Mouse (Mus musculus): ENCODE measurements around the gene Gm47841.

Gm47841 gene

GRCm38 (mm10) chr15:101047194-101047555 lies at the start of gene Gm47841:
TSS of gene Gm47841 (minus strand) at chr15:101047397.
- no peak for DNase-seq (ENCODE audit: low spot score)

DNA sequence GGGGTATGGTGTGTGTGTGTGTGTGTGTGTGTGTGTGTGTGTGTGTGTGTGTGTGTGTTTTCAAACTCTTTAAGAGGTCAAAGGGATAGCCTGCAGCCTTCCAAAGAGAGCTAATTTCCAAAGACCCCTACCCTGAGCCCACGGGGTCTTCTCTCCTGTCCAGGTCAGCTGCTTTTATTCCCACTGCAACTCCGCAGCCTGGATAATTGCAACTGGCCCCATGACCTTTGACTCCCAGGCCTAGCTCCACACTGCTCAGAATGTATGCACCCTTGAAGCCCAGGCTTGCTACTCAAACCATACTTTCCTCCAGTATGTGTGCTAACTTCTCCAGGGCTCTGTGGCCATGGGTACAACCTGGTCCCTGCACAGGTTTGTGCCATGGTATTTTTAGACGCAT lies 48.2 kb upstream of the Gm47841 start:
- no peak for DNase-seq (ENCODE audit: low spot score)

GRCm38 (mm10) chr15:101094979-101095378 lies 47.8 kb upstream of the Gm47841 start:
- DNase-seq (ENCODE audit: low spot score), result peak; percentile 44

DNA sequence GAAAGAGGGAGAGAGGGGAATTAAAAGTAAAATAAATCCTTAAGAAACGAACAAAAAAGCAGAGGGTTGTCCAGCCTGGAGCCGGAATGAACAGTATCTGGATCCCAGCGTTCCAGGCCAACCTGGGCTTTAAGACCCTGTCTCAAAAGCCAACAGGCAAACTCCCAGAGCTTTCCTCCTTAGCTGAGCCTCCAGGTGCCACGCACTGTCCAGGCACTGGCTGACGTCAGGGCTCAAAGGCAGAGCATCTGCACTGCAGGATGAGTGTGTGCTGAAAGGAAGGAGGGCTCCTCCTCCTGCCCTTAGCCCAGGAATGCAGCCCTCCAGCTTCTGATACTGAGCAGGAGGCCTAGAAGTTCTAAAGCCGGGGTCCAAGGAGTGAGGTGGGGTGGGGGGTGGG lies 46.8 kb upstream of the Gm47841 start:
- peak; percentile 71 for DNase-seq (ENCODE audit: low spot score)

- peak; percentile 76 for DNase-seq (ENCODE audit: low spot score)
Observed at GRCm38 (mm10) chr15:101092829-101093648, 45.8 kb upstream of the Gm47841 start.

DNA sequence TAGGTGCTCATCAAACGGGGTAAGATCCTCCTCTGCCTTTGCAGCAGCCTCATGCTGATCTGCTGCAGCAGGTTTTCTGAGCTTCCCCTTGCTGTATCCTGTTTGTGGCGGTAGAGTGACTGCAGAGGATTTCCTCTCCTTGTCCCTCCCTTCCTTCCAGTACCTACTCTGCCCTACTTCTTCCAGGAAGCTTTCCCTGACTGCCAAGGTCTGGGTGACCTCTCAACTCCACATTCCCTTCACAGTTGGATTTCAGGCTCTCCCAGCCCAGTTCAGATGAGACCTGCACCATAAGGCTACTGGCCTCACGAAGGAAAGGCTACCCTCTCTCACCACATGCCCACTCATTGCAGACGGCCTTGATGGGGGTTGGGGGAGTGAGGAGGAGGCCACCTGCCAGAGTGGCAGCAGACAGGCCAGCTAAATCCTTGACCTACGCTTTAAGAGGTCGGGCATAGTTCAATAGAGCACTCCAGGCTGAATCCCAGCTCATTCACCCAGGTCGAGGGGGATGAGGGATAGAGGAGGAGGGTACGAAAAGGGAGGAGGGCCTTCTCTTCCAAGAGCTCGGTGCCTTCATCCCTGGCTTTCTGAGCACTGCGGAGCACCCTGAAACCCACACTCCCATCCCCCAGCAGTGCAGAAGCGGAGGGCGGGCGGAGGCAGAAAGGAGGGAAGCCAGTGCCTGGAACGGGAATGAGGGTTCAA lies 45.1 kb upstream of the Gm47841 start:
- DNase-seq (ENCODE audit: low spot score), result no peak

- DNase-seq (ENCODE audit: low spot score), result no peak
Observed at GRCm38 (mm10) chr15:101091551-101091950, 44.4 kb upstream of the Gm47841 start.

DNA sequence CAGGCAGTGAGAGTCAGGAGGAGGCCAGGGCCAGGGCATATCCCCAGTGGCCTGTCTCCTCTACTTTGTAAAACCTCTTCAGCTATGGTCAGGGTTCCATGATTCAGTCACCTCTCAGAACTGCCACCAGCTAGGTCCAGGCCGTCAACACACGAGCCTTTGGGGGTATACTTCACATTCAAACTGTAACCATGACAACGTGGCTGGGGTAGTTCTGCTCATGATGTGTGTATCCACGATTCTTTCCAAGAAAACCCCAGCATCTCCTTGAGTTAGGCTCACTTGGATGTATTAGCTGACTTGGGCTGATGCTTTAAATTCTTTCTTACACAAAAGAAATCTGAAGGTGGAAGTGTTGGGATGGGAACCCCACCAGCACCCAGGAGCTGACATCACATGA lies 41.1 kb upstream of the Gm47841 start:
- no peak for DNase-seq (ENCODE audit: low spot score)

DNA sequence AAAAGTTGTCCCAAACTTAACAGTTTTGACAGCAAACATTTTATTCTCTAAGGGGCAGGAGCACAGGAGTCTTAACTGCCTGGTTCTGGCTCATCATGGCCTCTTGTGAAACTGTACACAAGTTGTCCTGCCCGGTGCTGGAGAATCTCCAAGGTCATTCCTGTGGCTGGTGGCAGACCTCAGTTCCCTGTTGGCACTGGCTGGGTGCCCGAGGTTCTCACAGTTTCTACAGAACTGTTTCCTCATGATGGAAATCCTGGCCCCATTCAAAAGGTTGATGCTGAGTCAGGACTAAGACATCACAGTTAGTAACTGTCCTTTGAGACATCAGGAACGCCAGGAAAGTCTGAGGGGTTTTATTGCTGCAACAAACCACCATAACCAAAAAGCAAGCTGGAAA lies 39.8 kb upstream of the Gm47841 start:
- DNase-seq (ENCODE audit: low spot score), result no peak

DNA sequence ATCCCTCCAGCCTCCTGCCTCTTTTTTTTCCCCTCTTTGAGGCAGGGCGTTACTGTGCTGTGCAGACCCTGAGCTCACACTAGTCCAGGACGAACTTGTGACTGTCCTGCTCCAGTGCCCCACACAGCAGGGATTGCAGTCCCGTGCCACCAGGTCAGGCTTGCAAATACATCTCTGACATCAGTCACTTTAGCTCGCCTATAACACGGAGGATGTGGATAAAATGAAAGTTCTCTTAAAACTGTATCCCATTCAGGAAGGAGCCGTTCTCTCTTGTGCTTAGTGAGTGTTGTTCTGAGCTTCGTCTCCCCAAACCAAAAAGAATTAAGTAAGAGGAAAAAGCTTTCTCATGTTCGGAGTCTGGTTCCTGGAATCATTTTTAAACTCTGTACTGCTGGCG lies 39.3 kb upstream of the Gm47841 start:
- no peak for DNase-seq (ENCODE audit: low spot score)

DNA sequence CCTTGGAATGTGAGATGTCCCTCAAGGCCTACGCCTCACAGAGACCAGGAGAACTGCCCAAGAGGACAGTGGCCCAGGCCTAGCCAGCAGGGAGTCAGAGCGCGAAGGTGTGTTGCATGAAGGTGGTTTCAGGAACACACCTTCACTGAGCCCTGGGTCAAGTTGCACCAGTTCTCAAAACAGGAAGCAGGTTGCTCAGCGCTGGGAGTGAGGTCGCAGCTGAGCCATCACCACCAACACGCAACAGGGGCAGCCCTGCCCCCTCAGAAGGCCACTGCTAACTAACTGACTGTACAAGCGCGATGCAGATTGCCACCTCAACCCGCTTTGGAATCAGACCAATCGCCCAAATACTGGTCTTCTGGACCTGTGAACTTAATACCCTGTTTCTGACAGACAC lies 37.3 kb upstream of the Gm47841 start:
- DNase-seq (ENCODE audit: low spot score), result no peak

DNA sequence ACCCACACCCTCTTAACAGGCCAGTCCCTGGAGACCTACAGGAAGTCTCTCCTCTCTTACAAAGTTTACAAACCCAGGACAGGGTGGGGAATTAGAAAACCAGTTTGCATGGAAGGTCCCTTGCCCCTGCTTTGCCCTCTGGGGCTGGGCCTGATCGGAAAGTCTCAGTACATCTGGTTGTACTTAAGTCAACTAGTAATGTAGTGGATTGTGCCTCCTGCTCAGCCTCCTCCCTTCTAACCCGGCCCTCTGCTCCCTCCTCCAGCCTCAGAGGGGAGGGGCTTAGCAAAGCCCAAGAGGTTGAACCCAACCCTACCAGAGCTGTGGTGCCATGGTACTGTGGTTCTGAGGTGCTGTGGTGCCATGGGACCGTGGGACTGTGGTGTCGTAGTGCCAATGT lies 35.0 kb upstream of the Gm47841 start:
- DNase-seq (ENCODE audit: low spot score), result no peak

- no peak for DNase-seq (ENCODE audit: low spot score)
Observed at GRCm38 (mm10) chr15:101081035-101081548, 33.9 kb upstream of the Gm47841 start.

- DNase-seq (ENCODE audit: low spot score), result no peak
Observed at GRCm38 (mm10) chr15:101080031-101080520, 32.9 kb upstream of the Gm47841 start.

GRCm38 (mm10) chr15:101078731-101079156 lies 31.5 kb upstream of the Gm47841 start:
- DNase-seq (ENCODE audit: low spot score), result peak; percentile 95

DNA sequence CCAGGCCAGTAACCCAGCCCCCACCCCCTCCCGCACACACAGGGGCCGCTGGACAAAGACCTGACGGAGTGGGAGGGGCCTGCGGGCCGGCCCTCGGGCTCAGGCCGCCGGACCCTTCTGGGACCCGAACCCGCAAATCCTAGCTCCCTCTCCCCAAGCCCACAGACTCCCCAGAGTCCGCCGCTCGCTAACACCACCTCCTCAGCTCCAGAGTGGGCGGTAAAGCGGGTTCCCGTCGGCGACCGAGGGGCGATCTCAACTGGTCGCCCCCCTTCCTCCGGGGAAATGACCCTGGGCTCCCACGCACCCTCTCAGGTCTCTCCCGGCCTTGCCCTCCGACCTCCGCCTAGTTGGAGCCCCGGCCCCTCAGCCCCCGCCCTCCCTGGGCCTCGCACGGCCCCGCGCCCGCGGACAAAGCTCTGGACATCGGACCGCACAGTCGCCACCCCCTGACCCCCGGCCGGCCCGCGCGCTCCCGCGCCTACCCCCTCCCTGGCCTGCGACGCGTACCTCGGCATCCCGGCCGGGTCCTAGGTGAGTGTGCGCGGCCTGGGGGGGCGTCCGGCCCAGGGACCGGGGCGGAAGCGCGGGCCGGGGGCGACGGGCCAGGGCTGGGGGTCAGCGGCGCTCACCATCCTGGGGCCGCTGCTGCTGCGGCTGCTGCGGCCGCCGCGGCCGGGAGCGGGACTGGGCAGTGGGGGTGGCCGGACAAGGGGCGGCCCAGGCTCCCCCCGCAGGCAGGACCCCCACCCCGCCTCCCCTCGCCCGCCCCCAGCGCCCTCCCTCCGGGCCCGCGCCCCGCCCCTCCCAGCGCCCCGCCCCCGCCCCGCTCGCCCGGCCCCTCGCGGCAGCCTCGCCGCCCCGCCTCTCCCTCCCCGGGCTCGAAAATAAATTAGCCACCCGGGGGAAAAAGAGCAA lies 30.9 kb upstream of the Gm47841 start, which contains the start of gene Fignl2:
Gene Fignl2, minus strand, starts transcription at position 755 of the 918 bp plus-strand sequence.
- peak; percentile 81 for DNase-seq (ENCODE audit: low spot score)

DNA sequence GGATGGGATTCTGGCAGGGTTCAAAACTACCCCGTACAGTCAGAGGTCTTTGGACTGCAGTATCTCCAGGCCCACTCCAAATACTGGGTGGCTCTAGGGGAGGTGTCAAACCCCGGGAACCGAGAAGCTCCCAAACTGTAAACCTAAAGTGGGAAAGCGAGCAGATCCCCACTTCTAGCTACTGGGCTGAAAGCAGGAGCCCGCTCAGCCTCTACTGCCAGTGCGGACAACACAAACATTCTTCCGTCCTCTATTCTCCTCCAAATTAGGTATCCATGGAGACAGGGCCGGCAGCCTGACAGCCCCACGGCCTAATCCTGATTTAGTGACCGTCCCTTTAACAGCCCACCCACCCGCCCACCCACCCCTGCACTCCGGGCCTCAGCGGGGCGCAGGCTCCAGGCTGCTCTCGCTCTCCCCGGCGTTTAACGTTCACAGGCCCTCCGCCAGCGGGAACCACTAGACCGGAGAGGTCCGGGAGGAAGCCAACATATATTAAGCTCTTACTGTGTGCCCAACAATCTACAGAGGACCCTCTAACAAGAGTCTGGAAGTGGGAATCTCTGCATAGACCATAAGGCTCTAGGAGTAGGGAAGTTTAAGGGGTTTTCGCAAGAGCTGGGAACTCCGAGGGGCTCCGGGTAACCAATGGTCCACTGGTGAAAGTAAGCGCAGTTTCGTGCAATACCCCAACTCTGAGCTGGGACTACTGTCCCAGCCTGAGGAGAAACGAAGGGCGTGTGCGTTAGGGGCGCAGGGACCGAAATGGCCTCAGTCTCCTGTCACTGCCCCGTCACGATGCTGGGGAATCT lies 30.0 kb upstream of the Gm47841 start:
- DNase-seq (ENCODE audit: low spot score), result peak; percentile 37

GRCm38 (mm10) chr15:101076071-101077000 lies 29.1 kb upstream of the Gm47841 start:
- DNase-seq (ENCODE audit: low spot score), result no peak

GRCm38 (mm10) chr15:101075656-101076055 lies 28.5 kb upstream of the Gm47841 start:
- peak; percentile 72 for DNase-seq (ENCODE audit: low spot score)

DNA sequence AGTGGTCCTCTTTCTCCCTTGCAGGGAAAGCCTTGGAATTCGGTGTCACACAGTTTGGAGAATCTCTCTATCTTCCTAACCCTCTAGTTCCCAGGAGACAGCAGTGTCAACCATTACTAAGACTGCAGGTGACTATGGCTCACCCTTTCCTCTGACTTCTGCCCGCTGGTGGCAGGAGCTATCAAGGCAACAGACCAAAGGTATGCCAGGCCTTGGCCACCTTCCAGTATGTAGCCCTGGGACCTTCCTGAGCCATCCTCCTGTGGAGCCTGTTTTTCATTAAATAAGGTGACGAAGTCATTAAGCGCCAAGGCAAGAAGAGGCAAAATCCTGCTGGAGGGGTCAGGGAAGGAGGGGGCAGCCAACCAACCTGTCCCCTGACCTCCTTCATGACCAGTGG lies 28.0 kb upstream of the Gm47841 start:
- DNase-seq (ENCODE audit: low spot score), result no peak

All from yolk sac, embryonic 10.5 days (tissue).